Mouse (Mus musculus) left cerebral cortex, adult 11 months (tissue): ENCODE results near the gene Gpr180.
"Not testable (repeated sequence)": the region's sequence is repeated elsewhere in the genome, so short reads cannot be mapped to it uniquely, and the experiment has no call there.

ENCODE experiments used
- DNase-seq: peaks from one replicate; pipeline ENCODE4 v3.0.0; 2022; ENCODE audit warnings: low spot score

The Gpr180 gene

DNA sequence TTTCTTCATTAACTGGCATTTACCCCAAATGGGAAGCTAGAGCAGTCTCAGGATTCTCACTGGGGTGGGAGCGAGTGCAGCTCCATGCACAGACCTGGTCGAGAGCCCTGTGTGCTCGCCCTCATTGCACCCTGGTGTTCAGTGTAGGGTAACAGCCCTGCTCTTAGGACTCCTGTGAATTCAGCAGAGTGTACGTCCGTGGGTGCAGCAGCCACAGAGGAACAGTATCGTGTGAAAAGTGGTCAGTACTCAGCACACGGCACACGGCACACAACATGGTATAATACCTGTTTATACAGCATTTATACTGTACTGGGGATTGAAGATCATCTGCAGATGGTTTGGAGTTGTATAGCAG lies 15.3 kb downstream of the Gpr180 start:
- DNase-seq = no peak

DNA sequence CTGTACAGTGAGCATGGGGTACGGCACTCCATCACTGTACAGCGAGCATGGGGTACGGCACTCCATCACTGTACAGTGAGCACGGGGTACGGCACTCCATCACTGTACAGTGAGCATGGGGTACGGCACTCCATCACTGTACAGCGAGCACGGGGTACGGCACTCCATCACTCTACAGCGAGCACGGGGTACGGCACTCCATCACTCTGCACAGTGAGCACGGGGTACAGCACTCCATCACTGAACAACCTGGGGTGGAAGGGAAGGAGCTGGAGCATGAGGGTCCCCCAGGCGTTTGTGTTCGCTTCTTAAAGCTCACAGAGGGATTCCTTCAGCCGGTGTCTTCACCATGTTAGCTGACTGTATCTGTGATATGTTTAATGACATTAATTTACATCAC lies 19.1 kb downstream of the Gpr180 start:
- DNase-seq = not testable (repeated sequence)

DNA sequence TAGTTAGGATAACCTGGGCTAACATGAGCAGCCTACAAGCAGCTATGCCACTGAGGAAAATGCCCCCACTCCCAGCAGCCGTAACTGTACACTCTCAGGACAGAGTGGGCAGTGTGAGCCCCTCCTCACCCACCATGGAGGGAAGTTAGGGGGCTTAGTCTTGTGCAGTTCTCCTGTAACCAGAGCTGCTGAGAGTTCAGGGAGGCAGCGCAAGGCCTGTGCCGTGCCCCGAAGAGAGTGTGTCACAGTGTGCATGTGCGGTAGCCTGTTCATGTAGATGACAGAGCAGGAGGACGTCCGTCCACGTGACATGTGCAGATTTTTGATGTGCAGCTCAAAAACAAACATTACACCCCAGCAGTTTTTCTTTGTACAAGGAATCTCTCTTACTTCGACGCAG lies 19.8 kb downstream of the Gpr180 start:
- DNase-seq = no peak

DNA sequence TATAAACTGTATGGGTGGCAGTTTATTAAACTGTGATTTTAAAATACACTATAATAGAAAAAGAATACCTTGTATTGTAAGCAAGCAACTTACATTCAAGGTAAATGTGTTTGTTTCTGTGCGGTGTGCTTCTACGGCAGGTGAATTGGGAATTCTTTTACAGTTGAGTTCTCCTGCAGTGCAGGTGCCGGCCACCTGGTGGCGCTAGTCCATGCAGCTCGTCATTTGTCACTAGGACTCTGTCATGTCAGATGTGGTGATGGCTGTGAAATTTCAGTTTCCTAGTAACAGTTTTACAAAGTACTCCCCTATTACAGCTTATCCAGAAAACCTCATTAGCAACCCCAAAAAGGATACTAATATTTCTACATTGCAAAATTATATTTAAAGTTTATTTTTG lies 20.2 kb downstream of the Gpr180 start:
- no peak for DNase-seq

DNA sequence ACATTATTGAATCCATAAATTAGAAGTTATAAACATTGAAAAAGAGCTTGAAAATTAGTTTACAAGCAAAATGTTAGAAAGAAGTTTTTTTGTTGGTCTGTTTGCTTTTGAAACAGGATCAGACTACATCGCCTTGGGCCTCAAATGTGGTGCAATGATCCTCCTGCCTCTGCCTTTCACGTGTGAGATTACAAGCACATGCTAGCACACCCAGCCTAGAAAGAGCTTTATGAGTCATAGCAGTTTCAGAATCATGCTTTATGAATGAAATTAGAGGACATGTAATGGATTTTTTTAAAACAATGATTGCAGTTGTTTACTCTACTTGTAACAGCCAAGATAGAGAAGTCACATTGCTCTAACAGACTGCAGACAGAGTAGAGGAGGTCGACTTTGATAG lies 24.8 kb downstream of the Gpr180 start:
- no peak for DNase-seq

DNA sequence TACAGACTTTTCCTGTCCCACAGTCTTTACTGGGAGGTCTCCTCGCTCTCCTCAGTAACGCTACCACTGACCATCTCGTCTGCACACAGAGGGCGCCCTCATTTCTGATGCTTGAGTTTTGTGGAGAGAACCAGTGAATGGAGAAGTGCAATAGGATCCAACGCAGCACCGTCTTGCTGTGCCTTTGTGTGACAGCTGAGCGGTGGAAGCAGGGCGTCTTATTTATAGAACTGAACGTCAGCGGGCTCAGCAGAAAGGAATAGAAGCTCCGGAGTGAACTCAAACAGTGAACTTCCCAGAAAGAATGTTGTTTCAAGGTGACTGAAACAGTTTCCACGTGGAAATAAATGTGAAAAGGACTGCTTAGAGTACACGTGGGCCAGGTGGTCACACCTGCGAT lies 25.7 kb downstream of the Gpr180 start:
- DNase-seq = no peak

DNA sequence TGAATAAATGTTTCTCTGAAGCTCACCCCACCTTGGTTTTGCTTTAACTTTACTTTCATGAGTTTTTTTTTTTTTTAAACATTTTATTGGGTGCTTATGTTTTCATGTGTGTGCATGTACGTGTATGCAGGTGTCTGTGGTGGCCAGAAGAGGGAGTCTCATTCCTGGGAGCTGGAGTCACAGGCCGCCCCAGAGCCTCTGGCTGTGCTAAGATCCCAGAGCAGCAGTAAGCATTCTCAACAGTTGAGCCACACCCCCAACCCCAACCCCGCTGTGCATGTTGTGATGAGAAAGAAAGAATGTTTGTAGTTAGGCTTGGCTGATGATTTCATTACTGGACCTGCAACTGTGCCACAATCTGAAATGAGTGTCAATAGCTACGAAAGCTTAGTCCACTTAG lies 31.8 kb downstream of the Gpr180 start:
- DNase-seq = no peak

DNA sequence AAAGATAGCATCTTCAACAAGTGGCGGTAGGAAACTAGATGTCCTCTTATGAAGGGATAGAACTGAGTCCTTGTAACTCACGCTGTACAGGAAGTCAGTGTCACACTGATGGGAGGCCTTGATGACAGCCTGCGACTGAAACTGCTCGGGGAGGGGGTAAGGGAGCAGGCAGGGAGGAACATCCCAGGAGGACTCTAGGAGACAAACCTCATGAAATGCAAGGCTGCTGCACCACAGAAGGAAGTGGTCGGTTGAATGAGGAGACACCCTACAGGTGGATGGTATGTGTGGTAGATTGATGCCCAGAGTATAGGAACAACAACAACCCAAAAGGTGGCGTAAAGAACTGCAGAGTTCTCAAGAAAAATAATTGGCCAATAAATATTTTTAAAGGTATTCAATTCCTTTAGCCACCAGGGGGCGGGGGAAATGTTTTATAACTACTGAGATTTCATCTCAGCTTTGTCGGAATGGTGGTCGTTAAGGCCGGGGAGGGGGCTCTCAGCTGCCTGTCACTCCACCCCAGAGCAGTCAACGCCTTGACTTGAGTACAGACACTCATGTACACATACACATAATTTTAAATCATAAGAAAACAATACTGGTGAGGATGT lies 36.7 kb downstream of the Gpr180 start:
- no peak for DNase-seq

DNA sequence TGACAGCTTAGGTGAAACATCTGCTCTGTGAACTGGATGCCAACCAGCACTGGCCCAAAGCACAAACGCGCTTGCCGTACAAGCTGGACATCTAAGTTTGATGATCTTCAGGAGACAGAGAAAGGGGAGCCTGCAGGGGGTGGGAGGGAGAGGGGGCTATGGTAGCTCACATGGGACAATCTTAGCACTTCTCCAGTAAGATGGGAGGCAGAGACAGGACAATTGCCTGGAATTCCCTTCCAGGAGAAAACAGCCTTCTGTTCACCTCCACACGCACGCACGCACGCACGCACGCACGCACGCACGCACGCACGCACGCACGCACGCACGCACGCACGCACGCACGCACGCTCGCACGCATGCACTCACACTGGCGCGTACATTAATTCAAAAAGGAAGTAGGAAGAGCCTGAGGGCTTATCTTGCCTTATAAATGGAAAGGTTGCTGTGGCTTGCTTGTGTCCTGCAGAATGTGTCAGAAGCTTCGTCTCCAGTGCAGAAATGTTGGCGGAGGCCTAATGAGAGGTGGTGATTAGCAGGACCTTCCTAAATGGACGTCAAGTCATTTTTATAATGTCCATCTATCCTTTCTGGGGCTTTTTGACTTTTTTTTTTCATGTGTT lies 38.2 kb downstream of the Gpr180 start:
- DNase-seq = no peak

DNA sequence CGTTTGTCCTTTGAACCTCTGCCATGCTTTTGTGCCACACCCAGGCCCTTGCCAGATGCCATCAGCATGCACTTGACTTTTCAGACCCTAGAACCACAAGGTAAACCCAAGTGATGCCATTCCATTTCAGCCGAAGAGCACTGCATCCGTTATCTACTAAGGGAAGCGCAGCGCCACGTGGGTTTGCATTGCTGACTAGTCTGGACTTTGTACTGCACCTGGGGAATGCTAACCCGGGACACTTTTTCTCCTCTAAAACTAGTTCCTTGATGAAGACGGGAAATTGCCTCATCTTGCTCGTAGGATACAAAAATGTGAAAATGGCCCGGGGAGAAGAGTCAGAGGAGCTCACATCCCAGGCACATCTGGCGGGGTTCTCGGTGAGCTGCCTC lies 38.7 kb downstream of the Gpr180 start:
- DNase-seq = no peak

DNA sequence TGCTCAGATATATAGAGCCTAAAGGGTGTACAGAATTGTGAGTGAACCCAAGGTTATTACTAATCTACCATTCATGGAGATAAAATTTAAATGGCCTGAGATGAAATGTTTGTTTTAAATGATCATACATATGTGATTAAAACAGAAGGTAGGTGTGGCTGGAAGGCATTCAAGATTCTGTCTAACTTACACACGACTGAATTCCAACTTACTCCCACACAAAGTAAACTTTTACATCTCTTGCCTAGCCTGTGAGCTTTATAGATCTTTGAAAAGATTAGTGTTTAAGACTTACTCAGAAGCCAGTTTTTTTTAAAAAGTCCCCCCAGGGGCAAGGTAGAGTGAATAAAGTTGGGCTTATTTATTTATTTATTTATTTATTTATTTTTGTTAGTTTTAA lies 42.3 kb downstream of the Gpr180 start:
- no peak for DNase-seq

DNA sequence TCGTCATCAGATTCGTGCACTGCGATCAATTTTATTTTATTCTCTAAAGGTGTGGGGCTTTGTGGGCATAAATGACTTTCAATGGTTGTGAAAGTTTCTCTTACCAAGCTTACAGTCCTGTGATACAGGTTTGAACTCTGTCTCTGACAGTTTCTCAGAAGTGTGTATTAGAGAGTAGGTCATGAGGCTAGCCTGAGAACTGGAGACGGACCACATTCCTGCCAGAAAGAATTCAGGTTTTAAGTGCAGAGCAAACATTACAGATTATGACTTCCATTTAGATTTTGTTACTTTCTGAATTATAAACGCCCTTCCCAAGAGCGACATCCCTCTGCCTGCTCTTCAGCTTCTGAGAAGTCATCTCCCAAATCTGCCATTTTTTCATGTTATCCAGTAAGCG lies 42.7 kb downstream of the Gpr180 start:
- DNase-seq = no peak

DNA sequence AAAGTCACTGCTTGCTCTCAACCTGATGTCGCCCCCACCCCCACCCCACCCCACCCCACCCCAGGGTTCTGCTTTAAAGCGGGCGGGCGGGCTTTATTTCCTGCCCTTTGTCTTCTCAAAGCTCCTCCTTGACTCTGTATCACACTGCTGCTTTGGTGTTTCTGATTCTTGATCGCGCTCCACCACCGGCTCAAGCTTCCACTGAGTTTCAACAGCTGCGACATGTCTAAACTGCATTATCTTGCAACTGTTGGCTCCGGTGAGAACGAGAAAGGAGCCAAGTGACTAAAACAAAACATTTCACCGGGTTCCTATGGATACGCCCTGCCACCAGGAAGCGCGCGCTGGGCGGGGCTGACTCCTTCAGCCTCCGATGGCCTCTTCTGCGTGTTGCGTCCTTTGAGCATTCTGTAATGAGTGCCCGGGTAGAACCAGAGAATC lies 43.2 kb downstream of the Gpr180 start:
- DNase-seq = no peak

DNA sequence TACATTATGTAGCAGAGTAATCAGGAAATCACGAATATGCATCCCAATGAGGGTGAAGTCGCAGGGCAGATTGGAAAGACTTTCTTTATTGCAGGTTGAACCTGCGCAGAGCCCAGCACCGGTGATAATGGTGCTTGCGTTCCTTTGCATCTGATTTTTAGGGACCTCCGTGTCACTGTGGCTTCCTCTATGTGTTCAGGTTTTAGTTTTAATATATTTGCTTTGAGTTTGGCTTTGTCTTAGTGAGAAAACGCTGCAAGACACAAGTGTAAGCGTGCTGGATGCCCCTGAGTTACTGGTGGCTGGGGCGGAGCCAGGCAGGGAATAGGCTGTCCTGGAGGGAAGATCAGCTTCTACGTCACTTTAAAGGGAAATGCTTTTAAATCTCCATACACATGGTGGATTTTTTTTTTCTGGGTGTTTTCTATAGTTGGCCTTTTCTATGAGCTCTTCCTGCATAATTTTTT lies 43.8 kb downstream of the Gpr180 start:
- DNase-seq = no peak

DNA sequence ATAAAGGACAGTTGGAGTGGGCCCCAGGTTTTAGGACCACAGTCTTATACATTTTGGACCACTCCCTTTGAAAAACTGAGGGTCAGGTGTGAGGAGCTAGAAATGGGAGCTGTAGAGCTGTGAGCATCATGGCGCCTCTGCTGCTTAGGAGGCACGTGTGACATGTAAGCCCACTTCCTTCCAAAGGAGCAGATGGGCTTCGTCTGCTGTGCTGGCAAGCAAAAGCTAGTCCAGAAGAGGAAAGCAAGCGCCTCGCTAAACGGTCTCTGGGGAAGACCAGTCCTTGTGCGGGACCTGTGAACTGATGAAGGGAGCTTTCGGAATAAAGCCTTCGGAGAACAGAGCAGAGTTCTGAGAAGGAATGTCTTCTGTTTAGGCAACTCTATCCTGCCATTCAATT lies 54.5 kb downstream of the Gpr180 start:
- no peak for DNase-seq

DNA sequence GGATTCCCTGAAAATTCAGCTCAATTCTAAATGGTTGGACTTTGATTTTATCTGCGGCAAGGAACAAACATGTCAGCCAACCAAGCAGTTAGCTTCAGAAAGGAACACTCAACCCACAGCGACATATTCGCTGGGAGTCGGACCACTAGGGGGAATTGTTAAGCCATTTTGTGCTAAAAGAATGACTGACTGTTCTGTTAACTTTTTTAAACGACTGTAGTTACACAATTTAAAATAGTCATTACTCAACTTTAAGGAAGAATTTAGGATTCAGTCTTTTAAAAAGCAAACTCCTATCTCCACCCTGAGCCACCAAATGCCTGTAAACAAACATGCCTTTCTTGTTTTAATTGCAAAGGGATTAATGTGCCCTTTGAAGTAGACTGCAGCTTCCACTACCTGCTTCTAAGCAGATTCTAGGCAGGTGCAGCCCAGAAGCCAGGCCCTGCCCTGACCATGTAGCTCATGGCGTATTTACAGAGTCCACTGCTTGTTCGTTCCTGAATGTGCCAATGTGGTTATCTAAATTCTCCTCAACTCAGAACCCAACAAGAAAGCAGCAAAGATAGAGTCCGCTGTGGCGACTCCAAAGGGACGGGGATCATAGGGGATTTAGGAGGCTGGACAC lies 56.2 kb downstream of the Gpr180 start:
- no peak for DNase-seq

DNA sequence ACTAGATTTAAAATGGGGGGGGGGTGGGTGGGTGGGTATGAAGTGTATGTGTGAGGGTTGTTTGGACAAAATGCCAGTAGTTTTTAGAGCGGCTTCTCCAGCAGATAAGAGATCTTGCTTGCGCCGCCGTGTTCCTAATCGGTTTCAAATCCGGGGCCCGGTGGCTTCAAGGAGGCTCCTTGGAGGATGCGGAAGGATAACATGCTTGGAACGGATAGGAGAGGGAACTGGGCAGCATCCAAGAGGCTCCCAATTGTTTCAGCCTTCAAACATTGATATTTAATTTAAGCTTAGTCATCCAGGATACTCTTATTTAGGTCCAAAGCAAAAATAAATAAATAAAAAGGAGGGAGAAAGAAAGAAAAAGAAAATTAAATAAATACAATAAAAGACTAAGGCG lies 56.7 kb downstream of the Gpr180 start:
- no peak for DNase-seq

DNA sequence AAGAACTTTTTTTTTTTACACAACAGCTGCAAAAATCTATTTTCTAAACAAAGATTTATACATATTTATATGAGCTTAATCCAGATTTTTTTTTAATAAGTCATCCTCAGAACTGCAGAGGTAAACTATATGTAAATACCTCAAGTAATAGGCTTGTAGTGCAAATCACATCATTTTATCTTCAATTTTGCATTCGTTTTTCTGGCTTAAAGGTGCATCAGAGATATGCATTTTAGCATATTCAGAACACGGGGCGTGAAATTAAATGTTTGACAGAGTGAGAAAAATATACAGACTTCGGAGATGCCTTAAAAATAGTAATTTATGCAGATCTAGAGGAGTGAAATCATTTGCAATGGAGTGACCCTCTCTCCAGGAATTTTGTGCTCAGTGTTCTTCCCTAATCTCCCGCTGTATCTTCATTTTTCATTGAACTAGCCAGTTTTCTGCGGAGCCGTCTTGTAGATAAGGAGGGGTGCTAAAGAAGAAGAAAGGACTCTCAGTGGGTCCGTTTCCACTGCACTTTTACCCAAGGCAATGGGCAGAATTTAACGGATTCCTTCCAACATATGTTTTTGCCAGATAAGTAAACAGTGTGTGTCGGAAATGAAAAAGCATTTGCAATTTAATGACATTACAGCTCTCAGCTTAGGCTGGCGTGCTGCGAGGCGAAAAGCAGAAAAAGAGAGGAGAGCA lies 57.4 kb downstream of the Gpr180 start:
- no peak for DNase-seq

DNA sequence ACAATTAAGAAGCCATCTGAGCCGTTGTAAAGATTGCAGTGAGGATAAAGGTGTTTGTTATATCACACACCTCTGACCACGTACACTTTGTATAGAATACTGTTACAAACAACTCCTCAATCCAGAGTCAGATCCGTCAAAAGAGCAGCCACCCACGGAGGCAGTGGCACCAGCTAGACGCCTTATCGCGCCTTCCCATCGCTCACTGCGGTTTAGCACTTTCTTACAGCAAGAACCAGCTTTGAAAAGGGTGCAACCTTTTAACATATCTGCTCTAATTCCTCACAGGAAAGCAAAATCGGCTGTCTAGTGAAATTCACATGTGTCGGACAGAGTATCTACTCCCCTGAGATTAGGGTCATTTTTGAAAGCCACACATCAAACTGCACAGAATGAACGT lies 60.1 kb downstream of the Gpr180 start:
- DNase-seq = no peak

DNA sequence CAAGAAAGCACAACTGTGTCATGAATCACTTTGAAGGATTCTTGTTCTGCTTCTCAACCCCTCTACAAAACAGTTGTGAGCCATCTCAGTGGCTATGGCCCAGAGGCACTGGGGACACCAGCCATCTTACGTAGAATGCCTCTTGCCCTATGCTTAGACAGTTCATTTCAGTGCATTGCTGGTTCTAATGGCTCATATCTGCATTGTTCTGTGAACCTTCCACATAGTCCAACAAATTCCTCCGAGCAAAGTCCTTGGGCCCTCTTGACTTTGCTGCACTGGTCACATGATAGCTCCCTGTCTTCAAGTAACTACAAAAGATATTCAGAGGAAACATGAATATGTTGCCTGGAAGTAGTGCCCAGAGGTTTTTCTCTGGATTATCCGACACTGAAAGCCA lies 63.8 kb downstream of the Gpr180 start:
- no peak for DNase-seq

DNA sequence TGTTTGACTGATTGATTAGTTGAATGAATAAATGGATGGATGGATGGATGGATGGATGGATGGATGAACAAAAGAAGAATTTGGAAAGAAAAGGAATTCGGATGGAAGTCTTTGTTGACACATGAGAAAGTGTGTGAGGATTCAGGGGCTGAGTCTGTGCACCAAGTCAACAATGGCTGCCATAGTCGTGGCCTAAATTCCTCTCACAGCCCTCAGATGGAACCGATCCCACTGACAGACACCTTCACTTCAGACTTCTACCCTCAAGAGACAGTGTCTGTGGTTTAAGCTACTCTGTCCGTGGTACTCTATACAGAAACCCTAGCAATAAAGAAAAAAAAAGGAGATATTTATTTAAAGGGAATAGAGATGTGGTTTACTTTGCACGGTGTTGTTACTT lies 65.0 kb downstream of the Gpr180 start:
- no peak for DNase-seq

DNA sequence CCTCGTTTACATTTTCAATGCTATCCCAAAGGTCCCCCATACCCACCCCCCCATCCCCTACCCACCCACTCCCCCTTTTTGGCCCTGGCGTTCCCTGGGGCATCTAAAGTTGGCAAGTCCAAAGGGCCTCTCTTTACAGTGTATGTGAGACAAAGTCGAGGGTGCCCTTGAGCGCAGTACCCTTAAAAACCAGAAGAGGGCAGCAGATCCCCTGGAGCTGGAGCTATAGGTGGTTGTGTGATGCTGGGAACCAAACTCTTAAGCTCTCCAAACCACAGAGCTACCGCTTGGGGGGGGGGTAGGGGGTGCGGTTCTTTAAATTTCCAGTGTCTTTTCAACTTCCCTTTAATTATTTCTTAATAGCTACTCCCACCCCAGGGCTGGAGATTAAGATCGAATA lies 66.1 kb downstream of the Gpr180 start:
- no peak for DNase-seq

DNA sequence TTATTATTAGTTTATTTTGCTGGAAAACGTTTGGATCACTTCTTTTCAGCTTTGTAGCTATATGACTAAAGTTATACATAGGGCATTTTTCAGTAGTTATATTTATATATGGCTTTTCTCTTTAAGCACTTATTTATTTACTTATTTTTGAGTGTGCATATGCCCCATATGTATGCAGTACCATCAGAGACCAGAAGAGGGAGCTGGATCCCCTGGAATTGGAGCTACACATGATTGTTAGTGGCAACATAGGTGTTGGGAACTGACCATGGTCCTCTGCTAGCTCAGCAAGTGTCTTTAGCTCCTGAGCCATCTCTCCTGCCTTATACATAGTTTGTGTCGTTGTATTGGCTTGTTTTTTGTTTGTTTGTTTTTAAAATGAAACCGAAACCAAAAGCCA lies 70.4 kb downstream of the Gpr180 start:
- no peak for DNase-seq
